Mouse (Mus musculus) kidney, postnatal 36 days (tissue): ENCODE data around the gene Kansl3.

Experiments
- DNase-seq, 2 experiments: peaks; one replicate each; pipeline ENCODE4 v3.0.0; 2021 to 2022; ENCODE audit warnings: mixed read lengths in 2 of 2

Gene Kansl3

GRCm38 (mm10) chr1:36368969-36369645 is at the start of gene Kansl3:
Kansl3 (minus strand) TSS chr1:36369181.
- peak; percentile 88 to 93 for DNase-seq

- no peak for DNase-seq
Observed at GRCm38 (mm10) chr1:36404531-36404930, 35.5 kb upstream of the Kansl3 start.

GRCm38 (mm10) chr1:36401509-36401908 is 32.5 kb upstream of the Kansl3 start:
- DNase-seq = no peak

GRCm38 (mm10) chr1:36397041-36397440 is 28.1 kb upstream of the Kansl3 start:
- DNase-seq = no peak

- peak in 1 of 2 experiments; percentile 23 for DNase-seq
Observed at GRCm38 (mm10) chr1:36379582-36379981, 10.6 kb upstream of the Kansl3 start.

GRCm38 (mm10) chr1:36378880-36379279 is 9.9 kb upstream of the Kansl3 start:
- DNase-seq = no peak

GRCm38 (mm10) chr1:36371934-36372845 is 3.2 kb upstream of the Kansl3 start, which contains the start of gene Fer1l5:
Fer1l5 (plus strand) TSS chr1:36372291.
- DNase-seq = no peak

GRCm38 (mm10) chr1:36370918-36371317 is 1.9 kb upstream of the Kansl3 start:
- no peak for DNase-seq

- peak; percentile 63 to 79 for DNase-seq
Observed at GRCm38 (mm10) chr1:36368112-36368968, 641 bp downstream of the Kansl3 start.

- DNase-seq = peak in 1 of 2 experiments; percentile 16
Observed at GRCm38 (mm10) chr1:36367698-36368097, 1.3 kb downstream of the Kansl3 start.

GRCm38 (mm10) chr1:36356955-36357695 is 11.9 kb downstream of the Kansl3 start:
- DNase-seq = peak; percentile 32 to 69

- DNase-seq = no peak
Observed at GRCm38 (mm10) chr1:36352351-36352750, 16.6 kb downstream of the Kansl3 start.

GRCm38 (mm10) chr1:36342547-36342946 is 26.4 kb downstream of the Kansl3 start:
- no peak for DNase-seq

GRCm38 (mm10) chr1:36332955-36333887 is 35.8 kb downstream of the Kansl3 start:
- peak in 1 of 2 experiments; percentile 51 for DNase-seq

- no peak for DNase-seq
Observed at GRCm38 (mm10) chr1:36331743-36332142, 37.2 kb downstream of the Kansl3 start.

GRCm38 (mm10) chr1:36326815-36327214 is 42.2 kb downstream of the Kansl3 start:
- DNase-seq = no peak

GRCm38 (mm10) chr1:36325900-36326321 is 43.1 kb downstream of the Kansl3 start:
- no peak for DNase-seq

GRCm38 (mm10) chr1:36323746-36324448 is 45.1 kb downstream of the Kansl3 start:
- peak; percentile 71 to 74 for DNase-seq

GRCm38 (mm10) chr1:36323076-36323475 is 45.9 kb downstream of the Kansl3 start:
- DNase-seq = no peak
